Mouse (Mus musculus): ENCODE measurements around the gene Klhdc7b. TPM values are rescaled to one million over a fixed set of nuclear protein-coding genes. Genes with fewer than 3 reads are reported as not detected.
"Not testable (repeated sequence)": the region's sequence is repeated elsewhere in the genome, so short reads cannot be mapped to it uniquely, and the experiment has no call there.

Gene Klhdc7b
- total RNA-seq, 4 experiments from 2014 or later = not detected

DNA sequence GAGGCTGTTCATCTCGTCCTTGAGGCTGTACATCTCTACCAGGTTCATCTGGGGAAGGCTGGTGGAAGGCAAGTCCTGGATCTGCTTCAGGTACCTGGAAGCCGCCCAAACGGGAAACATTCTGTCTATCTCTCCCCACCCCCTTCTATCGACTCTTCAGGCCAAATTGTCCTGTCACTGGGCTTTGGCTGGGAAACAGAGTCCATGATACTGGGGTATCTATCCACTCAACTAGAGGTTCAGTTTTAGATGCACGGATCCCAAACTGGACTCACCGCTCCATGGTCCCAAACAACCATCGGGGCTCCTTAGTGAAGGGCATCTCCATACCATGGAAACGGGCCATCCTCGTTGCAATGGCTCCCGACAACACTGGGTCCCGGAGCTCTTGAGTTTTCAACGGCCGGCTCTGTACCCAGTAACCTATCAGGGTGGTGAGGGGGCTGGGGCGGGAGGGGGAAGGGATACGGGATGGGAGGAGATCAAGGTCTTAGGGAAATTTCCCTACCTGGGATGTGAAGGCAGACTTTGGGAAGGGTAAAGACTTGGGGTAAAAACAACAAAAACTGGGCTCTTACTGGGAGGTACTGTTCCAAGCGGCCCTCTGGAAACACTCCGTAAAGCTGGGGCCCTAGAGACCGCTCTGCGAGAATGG is 43.5 kb downstream of the Klhdc7b start:
- DNase-seq (ENCODE audit: low spot score in 2 of 2) = no peak

DNA sequence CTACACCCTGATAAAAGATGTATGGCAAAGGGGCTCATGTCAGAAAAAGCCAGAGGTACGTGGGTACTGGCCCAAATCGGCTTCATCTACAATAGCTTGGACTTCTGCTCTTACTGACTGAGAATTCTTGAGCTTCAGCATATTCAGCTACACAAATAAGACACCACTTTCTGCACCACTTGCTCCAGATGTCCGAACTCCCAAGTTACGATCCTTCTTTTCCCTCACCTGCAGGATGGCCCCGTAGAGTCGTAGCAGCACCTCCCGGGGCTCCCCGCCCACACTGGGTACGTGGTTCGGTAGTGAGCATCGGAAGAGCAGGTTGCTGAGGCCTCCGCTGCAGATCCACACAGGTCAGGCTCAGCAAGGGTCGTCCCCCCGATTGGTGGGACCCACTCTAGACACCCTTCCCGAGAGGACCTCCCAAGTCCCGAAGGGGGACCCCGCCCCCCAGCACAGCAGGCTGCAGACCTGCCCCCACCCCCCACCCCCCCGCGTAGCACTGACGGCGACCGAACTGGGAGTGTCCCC is 44.2 kb downstream of the Klhdc7b start:
- no peak for DNase-seq (ENCODE audit: low spot score in 2 of 2)

DNA sequence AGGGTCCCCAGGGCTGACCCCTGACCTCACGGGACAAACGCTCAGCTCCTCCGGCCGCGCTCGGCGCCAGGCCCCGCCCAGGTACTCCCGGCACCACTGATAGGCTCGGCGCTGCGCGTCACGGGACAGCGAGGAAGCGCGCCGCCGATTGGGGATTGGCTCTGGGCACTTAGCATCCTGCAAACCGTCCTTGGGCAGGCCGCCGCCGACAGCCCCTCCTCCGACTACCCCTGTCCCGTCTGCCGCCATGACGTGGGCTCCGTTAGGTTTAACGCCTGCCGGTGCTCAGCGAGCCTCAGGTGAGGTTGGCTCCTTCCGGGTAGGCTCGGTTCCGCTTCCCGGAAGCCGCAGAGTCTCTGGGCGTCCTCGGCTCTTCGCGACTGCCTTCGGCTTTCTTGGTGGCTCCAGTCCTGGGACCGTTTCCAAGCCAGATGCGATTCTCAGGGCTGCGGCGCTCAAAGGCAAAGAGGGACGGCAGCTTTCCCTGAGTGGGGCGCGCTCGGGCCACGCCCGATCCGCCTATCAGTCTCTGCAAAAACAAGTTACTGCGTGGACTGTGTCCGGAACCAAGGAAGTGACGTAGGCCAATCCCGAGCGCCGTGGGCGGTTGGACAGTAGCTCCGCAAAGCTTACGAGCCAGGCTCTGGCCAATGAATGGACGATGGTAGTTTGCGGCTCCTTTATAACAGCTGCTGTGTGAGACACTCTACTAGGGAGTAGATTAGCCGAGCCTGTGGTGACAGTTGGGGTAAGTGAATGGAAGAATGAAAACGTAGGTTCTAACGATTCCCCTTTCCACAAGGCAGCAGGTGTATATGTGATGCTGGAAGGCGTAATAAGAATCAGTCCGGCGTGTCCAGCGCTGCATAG is 44.9 kb downstream of the Klhdc7b start, which contains the start of the genes C730034F03Rik, Gm44502 and Chkb:
Gene C730034F03Rik (plus strand): TSS at position 238 of the 870 bp plus-strand sequence.
Gene Gm44502 (minus strand): TSS at position 345 of the 870 bp plus-strand sequence.
Gene Chkb (minus strand): TSS at position 557 of the 870 bp plus-strand sequence.
- peak; percentile 84 to 91 for DNase-seq (ENCODE audit: low spot score in 2 of 2)

DNA sequence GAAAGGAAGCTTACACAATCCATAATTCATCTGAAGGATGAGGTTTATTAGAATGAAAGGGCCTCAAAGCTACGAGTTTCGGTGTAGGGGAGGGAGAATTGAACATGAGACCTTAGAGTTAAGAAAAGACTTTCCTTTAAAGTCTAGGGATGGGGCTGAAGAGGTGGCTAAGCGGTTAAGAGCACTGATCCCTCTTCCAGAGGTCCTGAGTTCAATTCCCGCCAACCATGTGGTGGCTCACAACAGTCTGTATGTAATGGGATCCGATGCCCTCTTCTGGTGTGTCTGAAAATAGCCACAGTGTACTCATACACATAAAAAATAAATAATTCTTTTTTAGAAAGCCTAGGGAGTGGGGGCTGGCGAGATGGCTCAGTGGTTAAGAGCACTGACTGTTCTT is 45.6 kb downstream of the Klhdc7b start:
- DNase-seq (ENCODE audit: low spot score in 2 of 2) = no peak

DNA sequence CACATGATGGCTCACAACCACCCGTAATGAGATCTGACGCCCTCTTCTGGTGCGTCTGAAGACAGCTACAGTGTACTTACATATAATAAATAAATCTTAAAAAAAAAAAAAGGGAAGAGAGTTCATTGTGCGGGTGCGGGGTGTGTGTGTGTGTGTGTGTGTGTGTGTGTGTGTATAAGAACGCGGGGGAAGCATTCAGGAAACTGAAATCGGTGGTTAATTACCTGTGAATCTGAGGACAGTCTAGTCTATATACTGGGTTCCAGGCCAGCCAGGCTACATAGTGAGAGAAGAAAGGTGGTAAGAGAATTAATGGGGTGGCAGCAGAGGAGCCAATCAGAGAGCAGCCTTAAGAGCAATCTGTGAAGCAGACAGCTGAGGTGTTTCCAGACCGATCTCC is 46.1 kb downstream of the Klhdc7b start:
- not testable (repeated sequence) for DNase-seq (ENCODE audit: low spot score in 2 of 2)

DNA sequence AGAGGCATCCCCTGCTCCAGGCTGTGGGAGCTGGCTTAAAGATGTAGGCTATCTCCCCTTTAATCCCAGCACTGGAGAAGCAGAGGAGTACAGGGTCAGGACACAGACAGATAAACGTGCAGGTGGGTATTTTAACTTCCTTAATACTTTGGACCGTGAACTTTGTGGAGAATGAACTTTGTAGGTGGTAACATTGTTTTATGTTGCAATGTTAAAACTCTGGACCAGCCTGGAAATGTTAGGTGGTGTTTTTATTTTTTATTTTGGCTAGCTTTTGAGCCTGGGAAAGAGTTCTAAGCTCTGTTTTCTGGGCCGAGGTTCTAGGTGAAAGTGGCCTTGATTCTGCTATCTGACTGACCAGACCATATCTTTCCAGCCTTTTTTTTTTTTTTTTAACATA is 46.6 kb downstream of the Klhdc7b start:
- DNase-seq (ENCODE audit: low spot score in 2 of 2) = no peak

DNA sequence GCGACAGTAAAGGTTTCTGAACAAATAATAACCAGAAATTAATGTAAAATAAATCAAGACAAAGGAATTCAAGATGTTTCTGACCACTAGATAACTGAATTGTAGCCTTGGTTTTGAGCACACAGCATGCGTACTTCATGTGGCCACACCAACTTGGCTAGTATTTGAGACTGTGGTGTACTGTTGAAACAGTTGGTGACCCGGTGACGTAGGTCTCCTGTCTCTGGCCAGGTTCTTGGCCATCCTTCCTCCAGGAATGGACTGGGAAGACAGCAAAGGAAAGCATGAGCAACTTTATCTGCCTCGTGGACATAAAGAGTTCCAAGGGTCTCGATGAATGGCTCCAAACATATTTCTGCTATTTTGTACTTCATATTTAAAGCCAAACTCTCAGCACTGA is 47.1 kb downstream of the Klhdc7b start:
- no peak for DNase-seq (ENCODE audit: low spot score in 2 of 2)

DNA sequence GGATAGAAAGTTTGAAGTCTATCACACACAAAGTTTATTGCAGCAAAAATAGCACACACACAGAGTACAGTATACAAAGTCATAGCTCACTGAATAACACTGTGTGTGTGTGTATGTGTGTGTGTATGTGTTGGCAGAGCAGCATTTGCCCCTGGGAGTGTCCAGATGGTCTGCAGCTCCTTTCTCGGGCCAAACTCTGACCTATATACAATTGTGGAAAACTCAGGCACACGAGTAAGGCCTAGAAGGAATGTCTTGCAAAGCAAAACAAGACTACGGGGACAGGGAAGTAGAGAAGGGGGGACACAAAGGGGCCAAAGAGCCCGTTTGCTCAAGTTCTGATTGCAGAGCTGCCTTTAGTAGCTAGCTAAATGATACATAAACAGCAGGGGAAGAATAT is 48.2 kb downstream of the Klhdc7b start:
- no peak for DNase-seq (ENCODE audit: low spot score in 2 of 2)

DNA sequence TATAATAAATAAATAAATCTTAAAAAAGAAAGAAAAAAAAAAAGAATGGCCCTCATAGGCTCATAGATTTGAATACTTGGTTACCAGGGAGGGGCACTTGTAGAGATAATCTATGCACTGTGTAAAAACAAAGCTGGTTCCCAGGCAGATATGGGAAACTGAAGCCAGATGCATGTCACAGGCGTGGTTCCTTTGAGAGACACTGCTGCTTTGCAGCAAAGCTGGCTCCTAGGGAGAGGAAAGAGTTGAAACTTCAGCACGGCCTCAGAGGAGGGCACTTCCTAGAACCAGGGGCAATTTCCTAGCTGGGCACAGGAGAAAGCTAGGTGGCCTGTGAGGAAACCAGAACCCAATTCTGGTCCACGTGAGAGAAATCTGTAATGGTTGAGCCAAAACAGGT is 49.4 kb downstream of the Klhdc7b start:
- DNase-seq (ENCODE audit: low spot score in 2 of 2) = no peak

DNA sequence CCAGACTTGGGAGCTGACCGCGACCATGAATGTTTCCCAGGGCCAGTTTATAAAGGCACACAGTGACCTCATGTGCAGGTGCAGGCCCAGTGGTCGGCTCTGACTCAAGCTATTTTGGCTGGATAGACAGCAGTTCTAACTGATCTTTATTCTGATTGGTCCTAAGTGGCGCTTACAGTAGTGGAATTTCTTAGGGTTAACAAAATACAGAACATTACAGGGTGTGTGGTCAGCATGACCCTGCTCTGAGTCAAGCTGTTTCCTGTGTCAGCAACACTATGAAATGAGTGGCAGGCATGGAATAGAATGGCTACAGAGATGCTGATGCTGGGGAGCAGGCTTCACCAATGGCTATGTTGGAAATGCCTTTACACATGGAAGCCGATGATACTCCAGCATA is 51.2 kb downstream of the Klhdc7b start:
- no peak for DNase-seq (ENCODE audit: low spot score in 2 of 2)

Other genes starting within 250 kb of the Klhdc7b start
- gene Mapk12, start 244.2 kb upstream of the Klhdc7b start, total RNA-seq (2022) = 100 to 1,000 TPM; 123 to 153 (median 139) TPM
- 1 to 10 TPM in 2 of 4 experiments, under 1 TPM in 2; 0.70 to 1.3 (median 0.97) TPM for gene Mapk11, start 235.3 kb upstream of the Klhdc7b start, total RNA-seq (2022)
- 1 to 10 TPM; 4.5 to 6.3 (median 5.3) TPM for gene Plxnb2, start 204.1 kb upstream of the Klhdc7b start, total RNA-seq (2022)
- gene Dennd6b, start 188.4 kb upstream of the Klhdc7b start, total RNA-seq (2022) = 1 to 10 TPM; 8.3 to 9.4 (median 9.2) TPM
- 100 to 1,000 TPM in 3 of 4 experiments, 10 to 100 TPM in 1; 97.2 to 102 (median 101) TPM for gene Ppp6r2, start 173.4 kb upstream of the Klhdc7b start, total RNA-seq (2022)
- gene Sbf1, start 69.6 kb upstream of the Klhdc7b start, total RNA-seq (2022) = 100 to 1,000 TPM in 1 of 4 experiments, 10 to 100 TPM in 3; 64.8 to 105 (median 72.5) TPM
- gene Adm2, start 62.2 kb upstream of the Klhdc7b start, total RNA-seq (2022) = not detected
- not detected for gene Miox, start 50.5 kb upstream of the Klhdc7b start, total RNA-seq (2022)
- 10 to 100 TPM; 10.8 to 16.9 (median 13.5) TPM for gene Lmf2, start 29.3 kb upstream of the Klhdc7b start, total RNA-seq (2022)
- 10 to 100 TPM; 43.4 to 46.6 (median 45.1) TPM for gene Ncaph2, start 29.2 kb upstream of the Klhdc7b start, total RNA-seq (2022)
- gene Sco2, start 11.1 kb upstream of the Klhdc7b start, total RNA-seq (2022) = 10 to 100 TPM; 13.1 to 15.5 (median 14.1) TPM
- under 1 TPM; 0.34 to 0.51 (median 0.47) TPM for gene Tymp, start 7.9 kb upstream of the Klhdc7b start, total RNA-seq (2022)
- 1 to 10 TPM in 1 of 4 experiments, under 1 TPM in 2, not detected in 1; 0.41 to 1.5 (median 0.72) TPM for gene Odf3b, start 5.6 kb upstream of the Klhdc7b start, total RNA-seq (2022)
- not detected for gene Syce3, start 25.6 kb downstream of the Klhdc7b start, total RNA-seq (2022)
- gene Cpt1b, start 40.9 kb downstream of the Klhdc7b start, total RNA-seq (2022) = 100 to 1,000 TPM; 220 to 274 (median 238) TPM
- under 1 TPM in 3 of 4 experiments, not detected in 1; 0.27 to 0.61 (median 0.31) TPM for gene C730034F03Rik, start 44.7 kb downstream of the Klhdc7b start, total RNA-seq (2022)
- gene Gm44502, start 44.8 kb downstream of the Klhdc7b start, total RNA-seq (2022) = 1 to 10 TPM in 2 of 4 experiments, under 1 TPM in 2; 0.81 to 2.2 (median 1.0) TPM
- gene Chkb, start 45.0 kb downstream of the Klhdc7b start, total RNA-seq (2022) = 10 to 100 TPM; 23.3 to 25.8 (median 25.1) TPM
- gene Mapk8ip2, start 69.0 kb downstream of the Klhdc7b start, total RNA-seq (2022) = under 1 TPM in 3 of 4 experiments, not detected in 1; 0.10 to 0.65 (median 0.56) TPM
- gene Arsa, start 92.5 kb downstream of the Klhdc7b start, total RNA-seq (2022) = 1 to 10 TPM; 1.7 to 3.9 (median 2.8) TPM
- gene Shank3, start 114.7 kb downstream of the Klhdc7b start, total RNA-seq (2022) = 10 to 100 TPM in 2 of 4 experiments, 1 to 10 TPM in 2; 5.9 to 11.7 (median 8.8) TPM
- under 1 TPM in 1 of 4 experiments, not detected in 3; 0.51 TPM for gene Acr, start 183.4 kb downstream of the Klhdc7b start, total RNA-seq (2022)
- gene Rabl2, start 207.0 kb downstream of the Klhdc7b start, total RNA-seq (2022) = 1 to 10 TPM; 2.2 to 3.0 (median 2.6) TPM